Mouse (Mus musculus) lung, postnatal 0 days (tissue): ENCODE measurements around the gene Bach2.

Source experiments
- CTCF ChIP-seq: IDR thresholded peaks from 2 replicates; pipeline ENCODE4 v1.5.1; 2016; ENCODE audit warnings: antibody characterized with exemption, mild to moderate bottlenecking
- EP300 ChIP-seq: IDR thresholded peaks from 2 replicates; pipeline ENCODE4 v1.6.1; 2016; ENCODE audit warnings: antibody characterized with exemption, mild to moderate bottlenecking, control low read depth

- no peak for TF ChIP-seq CTCF
- peak; percentile 81 for TF ChIP-seq EP300
Observed at GRCm38 (mm10) chr4:32381666-32382381, 143.2 kb downstream of the Bach2 start.
